Mouse (Mus musculus) testis, adult 2 months (tissue): Measurements from ENCODE around the gene Nusap1. TPM values are rescaled to one million over a fixed set of nuclear protein-coding genes. Genes with fewer than 3 reads are reported as not detected.

ENCODE experiments used
- H3K27ac ChIP-seq: fragments of 200-500 bp; 2 replicates; pipeline ENCODE4 v1.5.1; 2012; ENCODE audit warnings: low read depth, low read length; ENCODE audit not compliant: control insufficient read depth, insufficient read depth
- H3K27me3 ChIP-seq: fragments of 200-500 bp; 2 replicates; pipeline ENCODE4 v1.6.1; 2012; ENCODE audit warnings: mild to moderate bottlenecking, low read length, moderate library complexity; ENCODE audit not compliant: control insufficient read depth, insufficient read depth
- H3K36me3 ChIP-seq: fragments of 200-500 bp; 2 replicates; pipeline ENCODE4 v1.6.1; 2012; ENCODE audit warnings: mild to moderate bottlenecking, low read length; ENCODE audit not compliant: control insufficient read depth, insufficient read depth
- H3K4me1 ChIP-seq: fragments of 200-500 bp; 2 replicates; pipeline ENCODE4 v1.6.1; 2012; ENCODE audit warnings: low read length; ENCODE audit not compliant: control insufficient read depth, insufficient read depth
- H3K4me3 ChIP-seq: fragments of 200-500 bp; 2 replicates; pipeline ENCODE4 v1.5.1; 2012; ENCODE audit warnings: low read depth, mild to moderate bottlenecking, low read length, moderate library complexity, mixed read lengths; ENCODE audit not compliant: control insufficient read depth
- CTCF ChIP-seq: fragments of 200-500 bp; IDR thresholded peaks from 2 replicates; pipeline ENCODE4 v1.5.1; 2012; ENCODE audit warnings: low read depth, mild to moderate bottlenecking, inconsistent platforms, low read length, moderate library complexity; ENCODE audit not compliant: control insufficient read depth, insufficient read depth, insufficient replicate concordance
- POLR2A ChIP-seq: fragments of 200-500 bp; IDR thresholded peaks from 2 replicates; pipeline ENCODE4 v1.6.1; 2012; ENCODE audit warnings: low read depth, mild to moderate bottlenecking, inconsistent platforms, low read length, moderate library complexity; ENCODE audit not compliant: control insufficient read depth
- polyA plus RNA-seq: library from polyadenylated mRNA; depleted of rRNA; stranded (reverse); fragments of >200 nt; gene quantifications from 2 replicates; pipeline ENCODE4 v1.2.3, GENCODE M21; 2012; rRNA removed

The Nusap1 gene
- polyA plus RNA-seq, 1 experiment = 7.1 TPM

- Histone ChIP-seq H3K36me3 (no peaks in the 10 kb centered on the region), H3K4me3 (peak overlapping the region; percentile 90), H3K27ac (no peak overlapping the region; the same call in 1 of the 2 replicates), H3K27me3 (no peaks in the 10 kb centered on the region), H3K4me1 (no peaks in the 10 kb centered on the region; the same call in 1 of the 2 replicates)
- no peak for TF ChIP-seq POLR2A
- TF ChIP-seq CTCF = no peak
These were observed 57.7 kb downstream of the Nusap1 start for GRCm38 (mm10) chr2:119675831-119676230.

- Histone ChIP-seq H3K4me1 (no peaks in the 10 kb centered on the region), H3K27ac (no peak overlapping the region), H3K27me3 (no peaks in the 10 kb centered on the region), H3K4me3 (no peak overlapping the region), H3K36me3 (no peaks in the 10 kb centered on the region)
- TF ChIP-seq POLR2A (no peak), CTCF (no peak)
These were observed 65.6 kb downstream of the Nusap1 start for GRCm38 (mm10) chr2:119683706-119684105.

- Histone ChIP-seq H3K36me3 (no peaks in the 10 kb centered on the region), H3K27ac (no peak overlapping the region), H3K27me3 (no peaks in the 10 kb centered on the region), H3K4me3 (no peak overlapping the region), H3K4me1 (no peaks in the 10 kb centered on the region)
- TF ChIP-seq CTCF = no peak
- no peak for TF ChIP-seq POLR2A
These were observed 74.1 kb downstream of the Nusap1 start for GRCm38 (mm10) chr2:119692003-119692701.

- Histone ChIP-seq H3K27me3 (no peaks in the 10 kb centered on the region), H3K4me1 (no peaks in the 10 kb centered on the region), H3K27ac (no peak overlapping the region), H3K4me3 (no peak overlapping the region), H3K36me3 (no peaks in the 10 kb centered on the region; the same call in 1 of the 2 replicates)
- TF ChIP-seq CTCF (no peak), POLR2A (no peak)
These were observed 76.7 kb downstream of the Nusap1 start for GRCm38 (mm10) chr2:119694826-119695225.

- Histone ChIP-seq H3K4me1 (no peaks in the 10 kb centered on the region), H3K27ac (no peak overlapping the region), H3K4me3 (no peak overlapping the region), H3K36me3 (no peaks in the 10 kb centered on the region; the same call in 1 of the 2 replicates), H3K27me3 (no peaks in the 10 kb centered on the region)
- TF ChIP-seq CTCF (no peak), POLR2A (no peak)
These were observed 78.0 kb downstream of the Nusap1 start for GRCm38 (mm10) chr2:119696111-119696510.

- TF ChIP-seq POLR2A = no peak
- no peak for TF ChIP-seq CTCF
- Histone ChIP-seq H3K36me3 (no peaks in the 10 kb centered on the region; the same call in 1 of the 2 replicates), H3K4me3 (no peak overlapping the region), H3K27ac (no peak overlapping the region), H3K27me3 (no peaks in the 10 kb centered on the region), H3K4me1 (no peaks in the 10 kb centered on the region)
These were observed 80.4 kb downstream of the Nusap1 start for GRCm38 (mm10) chr2:119698472-119698871.

- no peak overlapping the region for H3K4me3 ChIP-seq
- no peaks in the 10 kb centered on the region for H3K4me1 ChIP-seq
- TF ChIP-seq CTCF = no peak
- no peak for TF ChIP-seq POLR2A
- no peaks in the 10 kb centered on the region; the same call in 1 of the 2 replicates for H3K36me3 ChIP-seq
- no peaks in the 10 kb centered on the region for H3K27me3 ChIP-seq
- no peak overlapping the region for H3K27ac ChIP-seq
These were observed 81.9 kb downstream of the Nusap1 start for GRCm38 (mm10) chr2:119699962-119700361.

Other genes with a start within 250 kb of the Nusap1 start
- gene Ino80, start 140.6 kb upstream of the Nusap1 start, polyA plus RNA-seq = 6.1 and 6.7 TPM in 2 replicates
- 5.3 and 5.4 TPM in 2 replicates for gene Exd1, start 70.7 kb upstream of the Nusap1 start, polyA plus RNA-seq
- 21.3 and 27.1 TPM in 2 replicates for gene Chp1, start 70.6 kb upstream of the Nusap1 start, polyA plus RNA-seq
- gene Oip5, start 171 bp downstream of the Nusap1 start, polyA plus RNA-seq = 10.3 and 11.4 TPM in 2 replicates
- 5.2 and 6.7 TPM in 2 replicates for gene Ndufaf1, start 44.5 kb downstream of the Nusap1 start, polyA plus RNA-seq
- gene Rtf1, start 56.8 kb downstream of the Nusap1 start, polyA plus RNA-seq = 9.3 and 11.8 TPM in 2 replicates
- gene Itpka, start 124.0 kb downstream of the Nusap1 start, polyA plus RNA-seq = 5.8 and 6.4 TPM in 2 replicates
- 2.2 and 3.0 TPM in 2 replicates for gene Ltk, start 142.1 kb downstream of the Nusap1 start, polyA plus RNA-seq
- gene Rpap1, start 169.2 kb downstream of the Nusap1 start, polyA plus RNA-seq = 13.4 and 13.7 TPM in 2 replicates
- gene Tyro3, start 179.4 kb downstream of the Nusap1 start, polyA plus RNA-seq = 18.7 and 26.0 TPM in 2 replicates